Mouse (Mus musculus) forebrain, embryonic 16.5 days (tissue): Measurements from ENCODE around the gene H2-T24. TPM values are rescaled to one million over a fixed set of nuclear protein-coding genes. Genes with fewer than 3 reads are reported as not detected.

Source experiments
- ATAC-seq: fragments of 200-750 bp; cut with Nextera tagmentation; 2 replicates; pipeline ENCODE4 v1.8.0; 2017; ENCODE audit warnings: mild to moderate bottlenecking, moderate library complexity
- H3K27ac ChIP-seq: fragments of 300-500 bp; sonication (generic); 2 replicates; pipeline ENCODE4 v1.5.1; 2014; ENCODE audit warnings: low read length, control low read depth
- H3K27me3 ChIP-seq: fragments of 300-500 bp; sonication (generic); replicated peaks from 2 replicates; pipeline ENCODE4 v1.6.1; 2014; ENCODE audit warnings: low read length; ENCODE audit not compliant: control insufficient read depth, insufficient read depth
- H3K36me3 ChIP-seq: fragments of 300-500 bp; sonication (generic); 2 replicates; pipeline ENCODE4 v1.6.1; 2014; ENCODE audit not compliant: control insufficient read depth, insufficient read depth
- H3K4me1 ChIP-seq: fragments of 300-500 bp; sonication (generic); replicated peaks from 2 replicates; pipeline ENCODE4 v1.6.1; 2014; ENCODE audit warnings: low read length; ENCODE audit not compliant: control insufficient read depth, insufficient read depth
- H3K4me2 ChIP-seq: fragments of 300-500 bp; sonication (generic); 2 replicates; pipeline ENCODE4 v1.6.1; 2014; ENCODE audit warnings: mild to moderate bottlenecking, low read length, control low read depth
- H3K4me3 ChIP-seq: fragments of 300-500 bp; sonication (generic); replicated peaks from 2 replicates; pipeline ENCODE4 v1.5.1; 2014; ENCODE audit warnings: mild to moderate bottlenecking, low read length, control low read depth
- H3K9ac ChIP-seq: fragments of 300-500 bp; sonication (generic); replicated peaks from 2 replicates; pipeline ENCODE4 v1.6.1; 2014; ENCODE audit warnings: low read depth, low read length, control low read depth
- H3K9me3 ChIP-seq: fragments of 300-500 bp; sonication (generic); 2 replicates; pipeline ENCODE4 v1.6.1; 2016; ENCODE audit warnings: low read length; ENCODE audit not compliant: control insufficient read depth
- WGBS: fragments of 180-500 bp; shearing (Covaris S2); extraction: QIAGEN DNeasy Blood & Tissue Kit; methylation state at CpG from one replicate; pipeline ENCODE4 v1.1.7; 2014; 5-methylcytosine and 5-hydroxymethylcytosine counted together
- microRNA counts: library from miRNA; unstranded; fragments of <30 nt; microRNA quantifications from one replicate; lab custom pipeline; 2016
- microRNA-seq: library from miRNA; unstranded; fragments of <30 nt; microRNA quantifications from one replicate; pipeline ENCODE4, GENCODE M21; 2017
- polyA plus RNA-seq: library from polyadenylated mRNA; unstranded; fragments of >200 nt; fragmentation: Nextera tagmentation; extraction: Ambion mirVana; gene quantifications from 2 replicates; pipeline ENCODE4 v1.2.1, GENCODE M21; 2015

H2-T24 gene
- polyA plus RNA-seq, 1 experiment from 2014 or later: 6.4 TPM

- H3K27ac ChIP-seq: no peak overlapping the region
- H3K9ac ChIP-seq: no peak overlapping the region
- no peak overlapping the region for H3K4me3 ChIP-seq
- ATAC-seq: no peak
- H3K9me3 ChIP-seq: no peaks in the 10 kb centered on the region
- H3K27me3 ChIP-seq: no peaks in the 10 kb centered on the region
- WGBS: 56% methylated on average over 1 of the region's 1 CpGs
- H3K4me2 ChIP-seq: no peak overlapping the region
- H3K4me1 ChIP-seq: peaks cover 16% of the 10 kb centered on the region
- peaks cover 5% of the 10 kb centered on the region for H3K36me3 ChIP-seq
These were observed 48.2 kb downstream of the H2-T24 start for GRCm38 (mm10) chr17:35972131-35972530.

GRCm38 (mm10) chr17:35969418-35970389, 50.7 kb downstream of the H2-T24 start, which contains the start of gene Abcf1:
TSS of gene Abcf1 (minus strand) at chr17:35969761.
- Histone ChIP-seq H3K4me2 (peak within 1 kb of the TSS; percentile 89), H3K36me3 (peaks cover 5% of the 10 kb centered on the region), H3K4me3 (peak within 1 kb of the TSS; percentile 90), H3K9ac (peak within 1 kb of the TSS; percentile 83), H3K4me1 (peaks cover 16% of the 10 kb centered on the region), H3K27ac (peak within 1 kb of the TSS; percentile 68), H3K27me3 (no peaks in the 10 kb centered on the region), H3K9me3 (no peaks in the 10 kb centered on the region)
- under 1% methylated on average over 66 of the region's 68 CpGs for WGBS
- peak; percentile 95 for ATAC-seq

GRCm38 (mm10) chr17:35967621-35968020, 52.7 kb downstream of the H2-T24 start:
- 85% methylated on average over 2 of the region's 2 CpGs for WGBS
- Histone ChIP-seq H3K4me1 (peaks cover 16% of the 10 kb centered on the region), H3K27ac (no peak overlapping the region)

GRCm38 (mm10) chr17:35963279-35963678, 57.1 kb downstream of the H2-T24 start:
- no peak overlapping the region for H3K4me2 ChIP-seq
- no peak overlapping the region for H3K9ac ChIP-seq
- WGBS: 94% methylated on average over 10 of the region's 10 CpGs
- H3K27ac ChIP-seq: no peak overlapping the region
- H3K27me3 ChIP-seq: no peaks in the 10 kb centered on the region
- peaks cover 36% of the 10 kb centered on the region for H3K36me3 ChIP-seq
- ATAC-seq: no peak
- H3K9me3 ChIP-seq: no peaks in the 10 kb centered on the region
- H3K4me1 ChIP-seq: peaks cover 6% of the 10 kb centered on the region
- H3K4me3 ChIP-seq: no peak overlapping the region

More at GRCm38 (mm10) chr17:35967621-35968020, 52.7 kb downstream of the H2-T24 start:
- no peak overlapping the region for H3K4me2 ChIP-seq
- no peak for ATAC-seq
- no peaks in the 10 kb centered on the region for H3K27me3 ChIP-seq
- H3K36me3 ChIP-seq: peaks cover 2% of the 10 kb centered on the region
- H3K4me3 ChIP-seq: no peak overlapping the region
- H3K9me3 ChIP-seq: no peaks in the 10 kb centered on the region
- H3K9ac ChIP-seq: no peak overlapping the region

- H3K4me3 ChIP-seq: no peak overlapping the region
- H3K4me1 ChIP-seq: no peaks in the 10 kb centered on the region
- H3K27ac ChIP-seq: no peak overlapping the region
- no peak for ATAC-seq
- H3K9ac ChIP-seq: no peak overlapping the region
- H3K9me3 ChIP-seq: no peaks in the 10 kb centered on the region
- H3K36me3 ChIP-seq: peaks cover 61% of the 10 kb centered on the region
- WGBS: 95% methylated on average over 15 of the region's 15 CpGs
- no peaks in the 10 kb centered on the region for H3K27me3 ChIP-seq
- no peak overlapping the region for H3K4me2 ChIP-seq
These were observed 61.7 kb downstream of the H2-T24 start for GRCm38 (mm10) chr17:35958533-35959223.

MicroRNAs within 50 kb of the gene (microRNA counts, 519-probe panel; counts per million panel counts)
- microRNA mmu-miR-877 (lab: Ali Mortazavi, UCI): 1,915 counts per million, percentile 24 among the panel's probes with 10 or more counts

Small RNAs within 50 kb of the gene (microRNA-seq; reads per million reads assigned to microRNA genes)
- gene Mir877: 83.8 reads per million, percentile 53 among the genes with 10 or more reads in this experiment

Other genes starting within 250 kb of the H2-T24 start
- 6.4 and 9.9 TPM in 2 replicates for gene Ier3, start 198.9 kb downstream of the H2-T24 start, polyA plus RNA-seq
- 83.5 and 89.3 TPM in 2 replicates for gene Flot1, start 197.3 kb downstream of the H2-T24 start, polyA plus RNA-seq
- gene Tubb5, start 182.3 kb downstream of the H2-T24 start, polyA plus RNA-seq: 1,979 and 2,045 TPM in 2 replicates
- gene Mdc1, start 179.0 kb downstream of the H2-T24 start, polyA plus RNA-seq: 10.6 and 13.2 TPM in 2 replicates
- 23.4 and 26.1 TPM in 2 replicates for gene Nrm, start 159.2 kb downstream of the H2-T24 start, polyA plus RNA-seq
- 24.9 and 25.7 TPM in 2 replicates for gene Ppp1r18, start 155.0 kb downstream of the H2-T24 start, polyA plus RNA-seq
- gene Dhx16, start 140.7 kb downstream of the H2-T24 start, polyA plus RNA-seq: 40.4 and 42.2 TPM in 2 replicates
- gene 2310061I04Rik, start 123.1 kb downstream of the H2-T24 start, polyA plus RNA-seq: 34.5 and 49.5 TPM in 2 replicates
- 423 and 493 TPM in 2 replicates for gene Atat1, start 110.5 kb downstream of the H2-T24 start, polyA plus RNA-seq
- 50.8 and 55.6 TPM in 2 replicates for gene Mrps18b, start 104.2 kb downstream of the H2-T24 start, polyA plus RNA-seq
- 47.0 and 50.7 TPM in 2 replicates for gene Ppp1r10, start 104.1 kb downstream of the H2-T24 start, polyA plus RNA-seq
- gene Abcf1, start 50.8 kb downstream of the H2-T24 start, polyA plus RNA-seq: 88.3 and 89.6 TPM in 2 replicates
- 61.0 and 65.6 TPM in 2 replicates for gene Gnl1, start 40.7 kb downstream of the H2-T24 start, polyA plus RNA-seq
- gene Prr3, start 40.3 kb downstream of the H2-T24 start, polyA plus RNA-seq: 78.9 and 93.2 TPM in 2 replicates
- gene H2-T23, start 12.3 kb upstream of the H2-T24 start, polyA plus RNA-seq: 6.2 and 7.3 TPM in 2 replicates
- gene H2-T22, start 22.2 kb upstream of the H2-T24 start, polyA plus RNA-seq: 4.9 and 5.3 TPM in 2 replicates
- not detected in 2 replicates for gene Gm6034, start 22.4 kb upstream of the H2-T24 start, polyA plus RNA-seq
- gene Gm11127, start 37.8 kb upstream of the H2-T24 start, polyA plus RNA-seq: 0.16 TPM in 1 of 2 replicates, not detected in the other
- gene Gm19684, start 101.1 kb upstream of the H2-T24 start, polyA plus RNA-seq: not detected in 2 replicates
- gene Gm7030, start 108.9 kb upstream of the H2-T24 start, polyA plus RNA-seq: not detected in 2 replicates
- not detected in 2 replicates for gene Gm8909, start 148.0 kb upstream of the H2-T24 start, polyA plus RNA-seq
- not detected in 2 replicates for gene H2-T3, start 169.7 kb upstream of the H2-T24 start, polyA plus RNA-seq
- gene Rpp21, start 237.5 kb upstream of the H2-T24 start, polyA plus RNA-seq: 84.8 and 99.7 TPM in 2 replicates